Mouse (Mus musculus): Measurements from ENCODE around the gene Arglu1. TPM values are rescaled to one million over a fixed set of nuclear protein-coding genes. Genes with fewer than 3 reads are reported as not detected.

Gene Arglu1
- total RNA-seq (2021) (10 to 100 TPM; 56.6 to 59.4 TPM), polyA plus RNA-seq (2012; rRNA removed) (29.7 and 31.6 TPM in 2 replicates)
- long read RNA-seq, transcript Arglu1-204 (3 exons, 3,559 nt), result minor isoform, 14 of 82 reads
- long read RNA-seq, transcript Arglu1-201 (4 exons, 3,197 nt), result major isoform, 55 of 82 reads
- long read RNA-seq, partial matches to known transcripts, result 2 of 82 reads
- long read RNA-seq, other reads (novel, unspliced or antisense), result 11 of 82 reads

DNA sequence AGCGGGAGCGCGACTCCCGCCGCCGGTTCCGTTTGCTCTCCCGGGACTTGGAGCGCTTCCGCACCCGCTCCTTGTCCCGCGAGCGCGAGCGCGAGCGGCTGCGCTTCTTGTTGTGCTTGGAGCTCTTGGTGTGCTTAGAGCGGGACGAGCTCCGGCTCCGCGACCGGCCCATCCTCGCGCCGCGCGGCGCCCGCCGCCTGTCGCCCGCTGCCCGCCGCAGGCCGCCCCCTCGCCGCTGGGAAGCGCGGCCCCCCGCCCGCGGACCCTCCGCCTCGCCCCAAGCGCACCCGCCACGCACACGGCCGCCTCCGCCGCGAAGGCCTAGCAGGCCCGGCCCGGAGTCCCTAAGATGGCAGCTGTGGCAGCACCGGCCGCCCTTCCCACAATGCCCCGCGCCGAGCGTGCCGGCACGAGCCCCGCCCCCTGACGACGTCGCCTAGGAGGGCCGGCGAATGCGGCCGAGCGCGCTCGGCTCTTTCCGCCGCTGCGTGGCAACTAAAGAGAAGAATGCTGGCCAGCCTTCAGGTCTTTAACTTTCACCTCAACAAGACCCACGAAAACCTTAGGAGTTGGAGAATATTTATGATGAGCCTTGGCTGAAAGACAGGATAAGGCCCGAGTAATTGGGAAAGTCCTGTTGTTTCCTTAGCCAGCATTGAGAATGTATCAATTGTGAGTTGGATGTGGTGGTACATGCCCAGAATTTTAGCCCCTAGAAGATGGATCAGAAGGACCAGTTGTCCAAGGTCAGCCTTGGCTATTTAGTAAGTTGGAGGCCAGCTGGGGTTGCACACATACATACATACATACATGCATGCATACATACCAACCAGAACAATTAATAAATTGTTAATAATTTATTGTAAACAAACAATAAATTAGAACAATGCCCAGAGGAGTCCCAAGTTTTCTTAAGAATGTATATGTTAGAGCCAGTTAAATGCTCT, at the start of gene Arglu1:
Gene Arglu1, minus strand, starts transcription at position 376 of the 947 bp plus-strand sequence.
- peak; percentile 97 for DNase-seq

DNA sequence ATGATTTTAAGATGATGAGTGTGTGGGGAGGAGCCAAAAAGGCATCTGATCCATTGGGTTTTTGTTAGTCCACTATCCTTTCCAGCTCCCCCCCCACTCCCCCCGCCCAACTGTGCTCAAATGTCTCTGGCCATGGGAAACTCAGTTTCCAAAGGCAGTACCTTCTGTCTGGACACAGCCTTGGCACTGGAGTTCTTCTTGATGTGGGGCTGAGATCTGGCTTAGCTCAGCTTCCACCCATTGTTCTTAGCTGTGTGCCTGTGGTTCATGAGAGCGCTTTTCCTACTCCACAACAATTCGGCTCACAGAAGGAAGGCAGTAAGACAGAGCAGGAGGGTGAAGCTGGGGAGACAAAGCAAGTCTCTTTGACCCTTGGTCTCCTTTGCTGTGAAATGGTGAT, 47.0 kb upstream of the Arglu1 start:
- no peak for DNase-seq

DNA sequence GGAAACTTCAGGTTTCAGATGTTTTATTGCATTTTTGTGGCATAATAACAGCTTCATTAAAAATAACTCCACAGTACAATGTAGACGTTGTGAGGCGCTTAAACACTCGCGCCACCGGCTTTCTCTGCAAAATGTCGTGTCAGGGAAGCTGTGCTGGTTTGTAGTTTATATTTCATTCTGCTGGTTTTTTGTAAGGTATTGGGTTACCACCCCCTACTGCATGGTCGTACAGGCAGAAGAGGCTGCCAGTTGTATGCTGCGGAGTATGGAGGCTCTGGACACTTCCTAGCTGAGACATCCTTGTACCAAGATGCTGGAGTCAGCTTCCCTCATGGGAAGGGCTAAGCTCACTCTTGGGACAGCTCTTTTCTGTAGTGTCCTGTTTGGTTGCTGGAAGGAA, 46.5 kb upstream of the Arglu1 start:
- DNase-seq, result no peak

DNA sequence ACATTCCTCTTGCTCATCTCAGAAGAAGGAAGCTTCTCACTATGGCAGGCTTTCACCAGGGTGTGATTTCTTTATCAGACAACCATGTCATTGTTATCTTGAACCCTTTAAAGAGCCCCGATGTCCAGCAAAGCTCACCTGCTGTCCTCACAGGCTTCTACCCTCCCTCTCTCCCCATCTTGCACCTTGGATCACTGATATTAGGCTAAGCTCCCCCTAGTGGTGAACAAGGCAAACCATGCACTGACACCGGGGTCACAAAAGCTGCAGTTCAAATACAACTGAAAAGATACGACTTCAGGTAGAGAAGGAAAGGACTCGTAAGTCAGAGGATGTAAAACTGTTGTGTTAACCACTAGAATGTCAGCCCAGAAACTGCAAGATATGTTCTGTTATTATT, 43.5 kb upstream of the Arglu1 start:
- DNase-seq, result peak; percentile 23

DNA sequence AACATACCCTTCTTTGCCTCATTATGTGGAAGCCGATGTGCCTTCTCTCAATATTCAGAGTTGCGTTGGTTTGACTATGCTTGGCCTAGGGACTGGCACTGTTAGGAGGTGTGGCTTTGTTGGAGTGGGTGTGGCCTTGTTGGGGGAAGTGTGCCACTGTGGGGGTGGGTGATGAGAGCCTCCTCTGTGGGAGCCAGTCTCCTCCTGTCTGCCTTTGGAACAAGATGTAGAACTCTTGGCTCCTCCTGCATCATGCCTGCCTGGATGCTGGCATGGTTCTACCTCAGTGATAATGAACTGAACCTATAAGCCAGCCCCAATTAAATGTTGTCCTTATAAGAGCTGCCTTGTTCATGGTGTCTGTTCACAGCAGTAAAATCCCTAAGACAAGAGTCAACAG, 38.3 kb upstream of the Arglu1 start:
- no peak for DNase-seq

- DNase-seq, result no peak
These were observed 36.2 kb upstream of the Arglu1 start for GRCm38 (mm10) chr8:8726547-8726946.

GRCm38 (mm10) chr8:8704813-8705212, 14.5 kb upstream of the Arglu1 start:
- DNase-seq, result no peak

DNA sequence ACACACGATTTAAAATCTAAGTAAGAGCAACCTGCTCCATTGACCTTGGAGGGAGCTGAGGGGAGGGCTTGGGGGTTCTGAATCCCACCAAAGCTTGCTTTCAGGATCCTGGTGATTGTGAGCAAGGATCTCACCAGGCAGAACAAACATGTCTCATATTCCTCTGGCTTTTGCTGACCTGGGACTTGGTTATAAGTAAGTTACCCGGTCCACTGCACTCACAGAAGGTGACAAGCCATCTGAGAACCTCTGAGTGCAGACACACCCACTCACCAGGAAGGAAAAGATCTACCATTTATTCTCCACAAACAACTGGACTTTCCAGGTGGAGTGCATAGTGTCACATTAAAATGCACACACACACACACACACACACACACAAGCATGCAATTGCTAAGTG, 13.3 kb upstream of the Arglu1 start:
- DNase-seq, result no peak

GRCm38 (mm10) chr8:8700821-8701220, 10.5 kb upstream of the Arglu1 start:
- no peak for DNase-seq

GRCm38 (mm10) chr8:8700229-8700628, 9.9 kb upstream of the Arglu1 start:
- DNase-seq, result no peak

DNA sequence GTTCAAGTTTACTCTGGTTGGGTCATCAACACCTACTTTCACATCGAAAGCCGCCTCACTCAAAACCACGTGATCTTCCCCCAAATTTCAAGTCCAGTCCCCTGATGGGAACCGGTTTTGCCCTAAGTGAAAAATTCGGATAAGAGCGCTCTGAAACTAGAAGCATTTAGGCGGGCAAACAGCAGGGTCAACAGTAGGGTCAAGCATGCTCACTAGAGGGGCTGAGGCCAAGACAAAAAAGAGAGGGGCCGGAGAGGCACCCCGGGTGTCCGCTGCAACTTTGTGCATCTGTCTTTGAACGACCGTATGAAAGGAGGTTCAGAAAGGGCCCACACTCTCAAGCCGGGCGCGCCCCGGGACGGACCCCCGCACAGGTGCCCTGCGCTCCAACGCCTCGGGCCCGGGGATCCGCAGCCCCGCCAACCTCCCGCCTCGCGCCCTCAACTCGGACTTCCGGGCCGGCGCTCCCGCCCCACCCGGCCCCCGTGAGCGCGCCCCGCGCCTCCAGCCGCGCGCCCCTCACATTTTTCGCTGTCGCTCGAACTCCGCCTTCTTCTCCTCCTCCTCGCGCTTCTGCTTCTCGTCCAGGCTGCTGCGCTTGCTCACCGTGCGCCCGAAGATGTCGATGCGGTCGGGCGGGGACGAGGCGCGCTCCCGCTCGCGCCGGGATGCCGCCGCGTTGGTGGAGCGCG, 721 bp downstream of the Arglu1 start:
- DNase-seq, result peak; percentile 82

DNA sequence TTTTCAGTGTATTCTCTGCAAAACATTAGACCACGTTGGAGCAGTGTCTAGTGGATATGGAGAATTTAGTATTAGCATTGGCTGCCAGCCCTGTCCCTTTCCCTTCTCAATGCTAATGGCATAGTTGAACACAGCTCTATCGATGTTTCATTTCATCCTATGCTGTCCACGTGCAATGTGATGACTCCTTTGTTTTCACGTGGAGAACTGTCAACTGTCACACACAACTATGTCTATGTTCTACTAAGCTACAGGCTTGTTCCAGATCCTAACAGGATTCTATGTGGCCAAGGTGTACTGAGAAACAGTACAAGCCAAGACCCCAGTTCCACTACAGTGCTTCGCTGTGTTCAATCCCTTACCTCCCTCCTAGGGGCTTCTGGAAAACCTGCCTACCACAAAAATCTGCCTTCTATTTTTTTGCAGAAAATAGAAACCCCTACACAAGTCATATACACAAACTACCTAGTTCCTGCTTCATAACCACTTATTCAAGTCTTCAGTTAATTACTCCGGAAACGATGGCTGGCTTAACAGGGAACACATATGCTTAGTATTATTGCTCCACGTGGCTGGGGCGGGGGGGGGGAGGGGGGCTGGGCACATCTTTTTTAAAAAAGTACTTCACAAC, 1.4 kb downstream of the Arglu1 start:
- no peak for DNase-seq

- DNase-seq, result no peak
These were observed 4.8 kb downstream of the Arglu1 start for GRCm38 (mm10) chr8:8685517-8685916.

- no peak for DNase-seq
These were observed 7.6 kb downstream of the Arglu1 start for GRCm38 (mm10) chr8:8682697-8683096.

GRCm38 (mm10) chr8:8678236-8678635, 12.1 kb downstream of the Arglu1 start:
- DNase-seq, result no peak

DNA sequence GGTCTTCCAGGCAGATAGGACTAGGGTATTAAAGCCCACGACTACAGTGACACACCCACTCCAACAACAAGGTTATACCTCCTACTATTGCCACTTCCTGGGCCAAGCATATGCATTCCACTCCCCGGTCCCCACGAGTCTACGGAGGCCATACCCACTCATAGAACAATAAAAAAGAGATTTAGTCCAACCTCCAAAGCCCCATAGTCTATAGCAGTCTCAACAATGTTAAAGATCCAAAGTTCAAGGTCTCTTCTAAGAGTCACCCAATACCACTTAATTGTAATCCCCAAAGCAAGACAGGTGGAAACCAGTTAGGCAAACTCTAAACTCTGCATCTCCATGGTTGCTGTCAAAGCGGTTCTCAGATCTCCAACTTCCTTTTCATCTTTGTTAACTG, 15.5 kb downstream of the Arglu1 start:
- DNase-seq, result no peak

DNA sequence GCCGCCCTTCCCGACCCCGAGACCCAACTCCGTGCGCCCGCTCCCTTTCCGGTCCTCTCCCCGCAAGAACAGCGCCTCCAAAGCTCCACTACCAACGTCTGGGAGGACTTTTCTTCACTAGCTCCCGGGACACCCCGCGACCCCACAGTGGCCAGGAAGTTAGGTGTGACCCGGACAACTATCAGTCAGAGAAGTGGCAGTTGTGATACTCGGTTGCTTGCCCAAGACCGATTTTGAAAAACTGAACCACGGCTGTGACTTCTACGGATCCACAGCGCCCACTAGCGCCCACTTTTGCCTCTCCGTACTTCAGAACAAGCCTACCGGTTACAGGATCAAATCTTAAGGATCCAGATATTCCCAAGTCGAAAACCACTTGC, 28.6 kb downstream of the Arglu1 start:
- DNase-seq, result peak; percentile 91

GRCm38 (mm10) chr8:8661103-8661758, 29.1 kb downstream of the Arglu1 start, which contains the start of gene Efnb2:
Gene Efnb2 (minus strand): TSS chr8:8661242.
- DNase-seq, result peak; percentile 99

- peak; percentile 64 for DNase-seq
These were observed 29.8 kb downstream of the Arglu1 start for GRCm38 (mm10) chr8:8660307-8661098.

DNA sequence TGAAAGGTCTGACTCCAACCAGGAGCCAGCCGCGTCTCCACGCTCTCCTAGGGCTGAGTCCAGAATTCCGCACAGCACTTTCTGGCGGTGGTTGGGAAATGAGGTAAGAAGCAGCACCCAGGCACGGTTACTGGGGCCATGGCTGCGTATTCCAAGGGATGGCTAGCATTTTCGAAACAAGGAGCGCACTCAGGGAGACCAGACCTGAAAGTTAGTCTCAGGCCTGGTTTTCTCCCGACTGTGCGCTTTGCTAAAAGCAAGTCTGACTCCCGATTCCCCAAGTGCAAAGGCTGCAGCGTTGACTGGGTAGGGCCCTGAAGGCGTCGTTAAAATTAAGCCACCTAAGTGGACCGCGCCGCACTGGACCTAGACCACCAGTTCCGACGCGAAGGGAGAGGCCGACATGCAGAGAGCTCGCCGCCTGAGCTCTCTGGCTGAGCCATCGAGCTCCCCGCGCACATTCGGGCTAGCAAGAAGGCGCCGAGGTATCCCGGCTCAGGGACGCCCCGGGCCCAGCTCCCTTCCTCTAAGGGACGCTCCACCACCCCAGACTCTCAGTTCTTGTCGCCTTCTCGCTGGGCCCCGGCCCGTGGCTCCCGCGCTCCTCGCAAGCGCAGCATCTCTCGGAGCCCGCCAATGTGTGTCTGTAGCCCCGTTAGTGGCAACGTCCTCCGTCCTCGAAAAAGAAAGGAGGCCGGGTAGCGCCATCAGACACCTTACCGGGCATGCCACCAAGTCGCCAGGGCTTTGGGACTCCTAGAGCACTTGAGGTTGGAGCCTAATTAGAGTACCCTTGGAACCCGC, 30.6 kb downstream of the Arglu1 start:
- peak; percentile 38 for DNase-seq

Data from adrenal gland, adult 2 months (tissue).